Mouse (Mus musculus) layer of hippocampus, adult 11-12 months (tissue): ENCODE results near the gene Atp5c1.

ENCODE experiments used
- DNase-seq: peaks from one replicate; pipeline ENCODE4 v3.0.0; 2022; ENCODE audit warnings: low spot score

The Atp5c1 gene

GRCm38 (mm10) chr2:10080310-10081010 is at the start of gene Atp5c1, which contains the start of gene Kin:
Gene Atp5c1 (minus strand): TSS chr2:10080510.
Gene Kin (plus strand): TSS chr2:10080593.
- peak; percentile 97 for DNase-seq

DNA sequence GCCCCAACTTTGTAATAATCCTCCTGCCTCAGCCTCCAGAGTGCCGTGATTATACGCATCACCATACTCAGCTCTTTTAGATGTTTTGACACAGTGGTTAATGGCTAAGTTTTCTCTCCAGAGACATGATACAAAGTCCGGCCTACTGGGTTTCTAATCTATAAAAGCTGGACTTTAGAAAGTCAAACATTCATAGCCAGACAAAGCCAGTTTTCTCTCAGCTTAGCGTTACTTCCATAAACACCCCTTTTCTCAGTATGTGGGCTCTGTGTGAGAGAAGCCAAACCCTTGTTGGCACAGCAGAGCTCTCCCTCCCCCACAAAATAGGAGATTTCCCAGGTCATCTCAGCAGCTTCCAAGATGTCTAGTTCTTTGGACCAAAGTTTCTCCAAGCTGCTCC is 48.3 kb upstream of the Atp5c1 start:
- DNase-seq = no peak

- no peak for DNase-seq
These were observed 47.2 kb upstream of the Atp5c1 start for GRCm38 (mm10) chr2:10127471-10127870.

DNA sequence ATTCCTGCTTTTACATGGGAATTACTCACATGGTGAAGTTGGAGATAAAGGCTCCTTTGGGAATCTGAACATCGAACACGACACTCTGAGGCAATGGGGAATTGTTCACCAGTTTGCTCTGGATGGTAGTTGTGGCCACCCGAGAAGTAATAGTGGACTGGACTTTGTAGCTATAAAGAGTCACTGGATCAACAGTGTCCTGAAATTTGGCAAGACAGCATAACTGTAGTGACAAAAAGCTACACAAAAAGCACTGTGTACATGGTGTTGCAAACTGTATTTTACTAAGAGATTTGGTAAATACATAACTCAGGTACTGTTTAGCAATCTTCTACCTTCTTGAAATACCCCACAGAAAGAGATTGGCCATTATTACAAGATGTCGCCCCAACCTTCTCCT is 45.8 kb upstream of the Atp5c1 start:
- no peak for DNase-seq

GRCm38 (mm10) chr2:10121826-10122225 is 41.5 kb upstream of the Atp5c1 start:
- DNase-seq = no peak

DNA sequence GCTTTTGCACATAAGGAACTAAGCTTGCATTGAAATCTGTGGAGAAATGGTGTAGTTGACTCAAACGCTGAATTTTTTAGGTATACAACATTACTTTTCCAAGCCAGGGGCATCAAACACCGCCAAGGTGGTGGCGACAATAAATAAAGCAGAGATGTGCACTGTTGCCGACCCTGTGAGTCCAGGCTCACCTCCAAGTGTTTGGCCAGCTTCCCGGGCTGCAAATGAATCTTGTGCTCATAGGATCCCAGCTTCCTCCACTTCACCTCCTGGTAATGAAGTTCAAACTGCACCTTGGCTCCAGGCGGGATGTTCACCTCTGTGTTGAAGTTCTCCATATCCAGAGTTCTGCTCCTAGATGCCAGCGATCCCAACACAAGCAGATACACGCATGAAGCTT is 39.0 kb upstream of the Atp5c1 start:
- DNase-seq = no peak

- no peak for DNase-seq
These were observed 38.4 kb upstream of the Atp5c1 start for GRCm38 (mm10) chr2:10118751-10119150.

DNA sequence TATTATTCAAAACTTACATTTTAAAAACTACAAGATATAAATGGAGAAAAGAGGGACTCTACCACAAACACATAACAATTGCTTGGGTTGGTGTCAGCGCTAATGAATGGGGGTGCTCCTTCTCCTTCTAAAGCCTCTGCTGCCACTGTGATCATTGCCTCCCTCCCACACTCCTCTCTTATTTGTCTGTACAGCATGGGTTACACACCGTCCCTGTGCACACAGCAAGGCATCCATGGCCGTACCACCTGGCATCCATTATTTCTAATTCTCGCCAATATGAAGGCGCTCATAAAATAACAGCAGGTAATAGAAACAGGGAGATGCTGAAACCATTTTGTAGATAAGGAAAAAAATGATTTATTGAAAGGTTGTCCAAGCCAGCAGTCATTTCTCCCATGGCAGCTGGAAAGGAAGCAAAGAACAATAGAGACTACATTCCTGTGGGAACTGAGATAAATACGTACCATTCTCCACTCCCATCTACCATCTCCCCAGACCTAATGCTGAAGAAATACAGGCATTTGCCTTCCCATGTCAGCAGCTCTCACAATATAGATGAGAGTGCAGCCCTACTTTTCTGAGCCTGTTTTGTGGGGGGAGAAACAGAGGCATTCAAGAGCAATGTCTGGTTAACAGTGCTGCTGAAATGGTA is 28.4 kb upstream of the Atp5c1 start:
- DNase-seq = no peak

DNA sequence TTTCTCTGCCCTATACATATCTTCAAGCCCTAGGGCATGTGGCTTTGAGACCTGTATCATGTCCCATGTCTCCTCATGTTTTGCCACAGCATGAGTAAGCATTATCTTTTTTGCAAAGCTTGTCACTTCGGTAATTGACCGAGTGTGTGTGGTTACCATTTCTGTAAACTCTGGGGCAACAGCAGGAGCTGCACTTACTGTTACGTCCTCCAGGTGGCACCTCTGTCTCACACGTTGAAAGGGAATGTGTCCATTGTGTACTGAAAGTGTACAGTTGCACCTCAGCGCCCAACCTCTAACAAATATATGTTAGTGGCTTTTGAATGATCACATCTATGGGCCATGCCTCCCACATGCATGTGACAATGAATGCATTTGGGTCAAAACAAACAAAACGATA is 20.9 kb upstream of the Atp5c1 start:
- peak; percentile 54 for DNase-seq

GRCm38 (mm10) chr2:10100471-10100870 is 20.2 kb upstream of the Atp5c1 start:
- no peak for DNase-seq

DNA sequence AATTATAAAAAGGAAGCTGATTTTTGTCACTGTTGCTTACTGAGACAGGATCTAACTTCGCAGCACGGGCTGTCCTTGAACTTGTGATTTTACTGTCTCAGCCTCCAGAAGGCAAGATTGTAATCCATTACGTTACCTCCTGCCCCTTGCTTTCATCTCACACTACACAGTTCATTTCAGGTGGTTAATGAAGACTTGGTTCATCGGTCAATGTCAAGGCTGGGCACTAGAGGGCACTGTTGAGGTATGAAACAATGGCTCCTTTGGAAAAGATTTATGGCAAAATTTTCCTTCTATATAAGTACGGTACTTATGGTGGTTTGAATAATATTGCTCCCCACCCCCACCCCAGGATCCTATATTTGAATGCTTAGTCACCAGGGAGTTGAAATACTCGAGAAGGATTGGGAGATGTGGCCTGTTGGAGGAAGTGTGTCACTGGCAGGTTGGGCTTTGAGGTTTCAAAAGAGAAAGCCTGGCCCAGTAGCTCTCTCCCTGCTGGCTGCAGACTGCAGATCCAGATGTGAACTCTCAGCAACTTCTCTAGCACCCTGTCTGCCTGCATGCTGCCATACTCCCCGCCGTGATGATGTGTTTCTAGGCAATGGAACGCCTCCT is 18.4 kb upstream of the Atp5c1 start:
- peak; percentile 61 for DNase-seq

DNA sequence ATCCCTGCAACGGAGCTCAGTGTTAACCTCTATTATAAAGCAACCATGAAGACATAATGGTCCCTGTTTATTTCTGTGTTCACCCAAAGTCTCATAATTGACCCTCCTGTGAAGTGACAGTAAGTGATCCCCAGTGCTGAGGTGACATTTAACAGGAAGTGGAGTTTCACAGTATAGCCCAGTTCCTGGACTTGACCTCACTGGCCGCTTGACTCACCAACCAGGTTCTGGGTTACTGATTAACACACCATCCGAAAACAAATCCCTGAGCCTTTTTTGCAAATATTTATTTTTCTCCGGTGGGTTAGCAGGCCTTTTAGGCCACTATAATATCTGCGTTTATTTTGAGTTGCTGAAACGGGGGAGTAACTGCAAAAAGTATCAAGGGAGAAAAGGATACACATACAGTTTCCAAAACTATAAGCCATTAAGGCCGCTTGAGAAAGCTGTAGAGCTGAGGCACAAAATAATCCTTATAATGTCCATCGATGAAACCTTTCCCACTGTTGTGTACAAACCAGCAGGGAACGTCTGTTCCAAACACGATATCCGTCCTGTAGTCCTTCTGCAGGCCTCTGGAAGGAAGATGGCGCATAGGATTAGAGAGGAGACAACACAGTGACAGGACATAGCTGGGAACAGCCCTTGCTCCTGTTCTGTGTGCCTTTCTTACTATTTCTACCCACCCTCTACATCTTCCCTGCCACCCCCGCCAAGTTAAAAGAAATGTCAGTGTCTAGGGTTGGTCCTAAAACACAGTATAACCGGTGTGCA is 14.2 kb upstream of the Atp5c1 start:
- DNase-seq = no peak

DNA sequence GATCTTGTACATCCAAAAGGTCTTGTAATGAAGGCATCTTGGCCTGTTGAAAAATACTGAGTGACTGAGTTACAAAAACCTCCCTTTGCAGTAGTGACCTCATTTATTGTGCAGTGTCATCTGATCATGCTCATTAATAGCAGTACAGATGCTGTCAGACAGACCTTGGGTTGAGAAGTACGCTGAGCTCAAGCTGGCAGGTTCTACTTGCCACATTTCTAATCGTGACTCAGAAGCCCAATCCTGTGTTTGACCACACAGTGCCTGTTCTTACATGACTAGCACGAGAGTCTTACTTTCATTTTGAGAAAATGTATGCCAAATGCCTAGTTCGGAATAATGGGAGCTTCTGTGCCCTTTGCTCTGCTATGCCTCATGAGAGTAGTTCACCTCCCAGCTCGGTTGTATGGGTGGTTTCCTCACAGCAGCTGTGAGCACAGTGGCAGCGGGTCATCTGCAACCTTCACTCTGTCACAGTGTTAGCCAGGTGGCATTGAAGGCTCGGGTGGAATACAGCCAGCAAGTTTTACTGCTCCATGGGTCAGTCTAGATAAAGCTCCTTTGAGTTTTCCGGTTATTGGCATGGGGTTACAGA is 7.0 kb upstream of the Atp5c1 start:
- no peak for DNase-seq

DNA sequence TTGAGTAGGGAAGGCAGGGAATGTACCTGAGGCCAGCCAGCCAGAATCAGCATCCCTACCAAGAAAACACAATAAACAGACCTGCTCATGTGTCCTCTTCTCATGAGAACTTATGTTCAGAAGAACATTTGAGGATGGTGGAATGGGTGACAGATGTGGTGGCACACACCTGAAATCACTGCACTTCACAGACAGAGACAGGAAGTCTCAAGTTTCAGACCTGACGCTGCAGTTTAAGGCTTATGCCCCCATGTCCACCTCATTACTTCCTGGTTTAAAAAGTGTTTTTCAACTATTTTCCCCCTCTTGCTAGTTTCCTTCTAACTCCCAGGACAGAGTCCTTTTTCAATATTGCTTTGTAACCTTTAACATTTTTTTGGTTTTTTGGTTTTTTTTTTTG is 2.4 kb upstream of the Atp5c1 start:
- no peak for DNase-seq

DNA sequence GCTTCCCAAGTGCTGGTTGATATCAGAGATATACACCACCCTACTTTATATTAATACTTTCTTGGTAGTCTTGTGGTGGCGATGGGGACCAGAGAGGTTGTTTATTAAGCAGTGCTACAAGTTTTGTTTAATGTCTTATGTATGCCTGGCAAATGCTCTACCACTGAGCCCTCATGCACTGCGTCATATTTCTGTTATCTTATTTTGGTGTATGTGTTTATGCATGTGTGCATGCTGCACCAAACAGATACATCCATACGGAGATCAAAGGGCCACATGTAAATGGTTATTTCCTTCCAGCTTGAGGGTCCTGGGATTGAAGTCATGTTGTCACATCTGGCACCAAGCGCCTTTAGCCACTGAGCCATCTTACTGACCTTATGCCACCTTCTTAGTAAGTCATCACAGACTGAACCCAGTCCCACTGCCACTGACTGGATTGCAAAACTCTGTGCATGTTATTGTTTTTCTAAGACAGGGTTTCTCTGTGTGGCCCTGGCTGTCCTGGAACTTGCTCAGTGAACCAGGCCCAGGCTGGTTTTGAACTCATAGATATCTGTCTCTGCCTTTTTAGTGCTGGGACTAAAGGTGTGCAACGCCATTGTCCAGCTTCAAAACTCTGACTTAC is 1.3 kb upstream of the Atp5c1 start:
- DNase-seq = no peak

GRCm38 (mm10) chr2:10079745-10080309 is 483 bp downstream of the Atp5c1 start:
- no peak for DNase-seq

GRCm38 (mm10) chr2:10076675-10077074 is 3.6 kb downstream of the Atp5c1 start:
- DNase-seq = no peak

DNA sequence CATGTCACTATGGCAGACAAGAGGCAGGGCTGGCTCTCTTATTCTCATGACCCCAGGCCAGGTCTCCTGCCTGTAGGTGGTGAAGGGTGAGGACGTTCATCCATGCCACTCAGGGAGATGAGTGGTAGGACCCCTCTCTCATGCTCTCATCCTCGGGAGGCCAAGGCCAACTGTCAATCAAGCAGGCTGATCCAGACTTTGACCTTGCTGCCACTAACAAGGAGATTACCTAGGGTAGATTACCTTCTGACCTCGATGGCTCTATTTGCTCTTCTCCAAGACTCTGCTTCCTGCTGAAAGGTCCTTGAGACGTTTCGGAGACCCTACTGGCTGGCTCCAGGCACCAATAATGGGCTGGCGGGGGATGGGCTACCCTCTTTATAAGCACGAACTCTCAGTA is 5.8 kb downstream of the Atp5c1 start:
- no peak for DNase-seq

DNA sequence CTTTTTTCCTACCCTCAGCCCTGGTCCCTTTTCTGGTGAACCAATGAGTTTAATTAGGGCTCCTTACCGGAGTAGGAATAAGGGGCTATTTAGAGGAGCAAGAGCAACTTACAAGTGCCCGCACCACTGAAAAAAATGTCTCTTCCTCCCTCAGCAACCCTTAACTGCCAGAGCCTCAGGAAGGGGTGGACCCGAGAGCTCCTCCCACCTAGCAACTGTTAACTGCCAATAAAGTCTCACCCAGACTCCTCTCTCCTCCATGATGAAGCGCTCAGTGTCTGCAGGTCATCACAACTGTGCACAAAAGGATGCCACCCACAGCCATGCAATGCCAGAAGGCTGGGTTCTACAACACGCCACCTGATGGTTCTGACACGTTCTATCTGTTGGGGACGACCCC is 8.6 kb downstream of the Atp5c1 start:
- no peak for DNase-seq

- no peak for DNase-seq
These were observed 21.5 kb downstream of the Atp5c1 start for GRCm38 (mm10) chr2:10058836-10059235.

GRCm38 (mm10) chr2:10051996-10052395 is 28.3 kb downstream of the Atp5c1 start:
- DNase-seq = no peak
